Mouse (Mus musculus): Measurements from ENCODE around the gene Boll. TPM values are rescaled to one million over a fixed set of nuclear protein-coding genes. Genes with fewer than 3 reads are reported as not detected.
A peak's percentile ranks its signal among the peaks of the same experiment; 100 is the strongest.

Gene Boll
- polyA plus RNA-seq, 1 experiment from 2014 or later = 0.36 TPM

- Histone ChIP-seq H3K4me1 (ENCODE audit: insufficient read depth, low read length) (no peaks in the 10 kb centered on the region), H3K4me3 (ENCODE audit: low read length) (no peak overlapping the region), H3K27ac (ENCODE audit: low read length) (no peak overlapping the region), H3K9ac (replicated peaks; ENCODE audit: low read length) (no peak overlapping the region), H3K9me3 (ENCODE audit: low read length) (no peaks in the 10 kb centered on the region), H3K36me3 (ENCODE audit: insufficient read depth, low read length) (no peaks in the 10 kb centered on the region), H3K27me3 (ENCODE audit: insufficient read depth, low read length) (no peaks in the 10 kb centered on the region), H3K4me2 (replicated peaks; ENCODE audit: low read depth, low read length) (no peak overlapping the region)
- ATAC-seq (ENCODE audit: low FRiP score, low TSS enrichment) = no peak
- 31% methylated on average over 2 of the region's 2 CpGs for WGBS
Observed at GRCm38 (mm10) chr1:55264385-55264784, 98.9 kb downstream of the Boll start.

GRCm38 (mm10) chr1:55246374-55246773 is 116.9 kb downstream of the Boll start:
- 85% methylated on average over 2 of the region's 2 CpGs for WGBS
- no peak overlapping the region for H3K4me3 ChIP-seq (ENCODE audit: low read length)
- H3K27me3 ChIP-seq (ENCODE audit: insufficient read depth, low read length) = no peaks in the 10 kb centered on the region
- H3K4me2 ChIP-seq (replicated peaks; ENCODE audit: low read depth, low read length) = no peak overlapping the region
- H3K27ac ChIP-seq (ENCODE audit: low read length) = no peak overlapping the region
- H3K9me3 ChIP-seq (ENCODE audit: low read length) = no peaks in the 10 kb centered on the region
- H3K4me1 ChIP-seq (ENCODE audit: insufficient read depth, low read length) = 0 out of 2 replicates have a peak, but pooled peaks cover 7% of the 10 kb centered on the region
- H3K9ac ChIP-seq (replicated peaks; ENCODE audit: low read length) = no peak overlapping the region
- no peak for ATAC-seq (ENCODE audit: low FRiP score, low TSS enrichment)
- no peaks in the 10 kb centered on the region for H3K36me3 ChIP-seq (ENCODE audit: insufficient read depth, low read length)

GRCm38 (mm10) chr1:55239237-55239636 is 124.0 kb downstream of the Boll start:
- no peak for ATAC-seq (ENCODE audit: low FRiP score, low TSS enrichment)
- no peak overlapping the region for H3K9ac ChIP-seq (replicated peaks; ENCODE audit: low read length)
- H3K27me3 ChIP-seq (ENCODE audit: insufficient read depth, low read length) = no peaks in the 10 kb centered on the region
- peaks cover 31% of the 10 kb centered on the region for H3K4me1 ChIP-seq (ENCODE audit: insufficient read depth, low read length)
- H3K4me2 ChIP-seq (replicated peaks; ENCODE audit: low read depth, low read length) = peak overlapping the region; percentile 87
- H3K36me3 ChIP-seq (ENCODE audit: insufficient read depth, low read length) = no peaks in the 10 kb centered on the region
- WGBS = 0% methylated on average over 1 of the region's 1 CpGs
- H3K4me3 ChIP-seq (ENCODE audit: low read length) = peak overlapping the region; percentile 91
- H3K27ac ChIP-seq (ENCODE audit: low read length) = no peak overlapping the region
- no peaks in the 10 kb centered on the region for H3K9me3 ChIP-seq (ENCODE audit: low read length)

GRCm38 (mm10) chr1:55238496-55238895 is 124.8 kb downstream of the Boll start:
- WGBS = 33% methylated on average over 13 of the region's 13 CpGs
- Histone ChIP-seq H3K27ac (ENCODE audit: low read length) (no peak overlapping the region), H3K9ac (replicated peaks; ENCODE audit: low read length) (peak overlapping the region; percentile 76)

GRCm38 (mm10) chr1:55237643-55238161 is 125.6 kb downstream of the Boll start:
- H3K27ac ChIP-seq (ENCODE audit: low read length) = peak overlapping the region; percentile 72
- no peaks in the 10 kb centered on the region for H3K9me3 ChIP-seq (ENCODE audit: low read length)
- H3K4me3 ChIP-seq (ENCODE audit: low read length) = peak overlapping the region; percentile 91
- H3K4me2 ChIP-seq (replicated peaks; ENCODE audit: low read depth, low read length) = peak overlapping the region; percentile 87
- peak; percentile 62 for ATAC-seq (ENCODE audit: low FRiP score, low TSS enrichment)
- H3K4me1 ChIP-seq (ENCODE audit: insufficient read depth, low read length) = peaks cover 31% of the 10 kb centered on the region
- H3K9ac ChIP-seq (replicated peaks; ENCODE audit: low read length) = peak overlapping the region; percentile 76
- H3K27me3 ChIP-seq (ENCODE audit: insufficient read depth, low read length) = no peaks in the 10 kb centered on the region
- H3K36me3 ChIP-seq (ENCODE audit: insufficient read depth, low read length) = no peaks in the 10 kb centered on the region
- WGBS = 0% methylated on average over 23 of the region's 23 CpGs

More at GRCm38 (mm10) chr1:55238496-55238895, 124.8 kb downstream of the Boll start:
- Histone ChIP-seq H3K4me1 (ENCODE audit: insufficient read depth, low read length) (peaks cover 31% of the 10 kb centered on the region), H3K9me3 (ENCODE audit: low read length) (no peaks in the 10 kb centered on the region), H3K36me3 (ENCODE audit: insufficient read depth, low read length) (no peaks in the 10 kb centered on the region), H3K27me3 (ENCODE audit: insufficient read depth, low read length) (no peaks in the 10 kb centered on the region), H3K4me3 (ENCODE audit: low read length) (peak overlapping the region; percentile 91), H3K4me2 (replicated peaks; ENCODE audit: low read depth, low read length) (peak overlapping the region; percentile 87)
- ATAC-seq (ENCODE audit: low FRiP score, low TSS enrichment) = no peak

GRCm38 (mm10) chr1:55236890-55237642 is 126.2 kb downstream of the Boll start, which contains the start of gene Mars2:
Gene Mars2, plus strand, starts transcription at chr1:55237177.
- Histone ChIP-seq H3K36me3 (ENCODE audit: insufficient read depth, low read length) (no peaks in the 10 kb centered on the region), H3K4me3 (ENCODE audit: low read length) (peak within 1 kb of the TSS; percentile 91), H3K27me3 (ENCODE audit: insufficient read depth, low read length) (no peaks in the 10 kb centered on the region), H3K9ac (replicated peaks; ENCODE audit: low read length) (peak within 1 kb of the TSS; percentile 76), H3K4me2 (replicated peaks; ENCODE audit: low read depth, low read length) (peak within 1 kb of the TSS; percentile 87), H3K9me3 (ENCODE audit: low read length) (no peaks in the 10 kb centered on the region), H3K27ac (ENCODE audit: low read length) (peak within 1 kb of the TSS; percentile 72), H3K4me1 (ENCODE audit: insufficient read depth, low read length) (peaks cover 29% of the 10 kb centered on the region)
- under 1% methylated on average over 82 of the region's 82 CpGs for WGBS
- peak; percentile 99 for ATAC-seq (ENCODE audit: low FRiP score, low TSS enrichment)

- H3K27me3 ChIP-seq (ENCODE audit: insufficient read depth, low read length) = no peaks in the 10 kb centered on the region
- H3K4me3 ChIP-seq (ENCODE audit: low read length) = peak overlapping the region; percentile 91
- 0 out of 2 replicates have a peak, but pooled peaks have one; percentile 1 for ATAC-seq (ENCODE audit: low FRiP score, low TSS enrichment)
Observed at GRCm38 (mm10) chr1:55236487-55236886, 126.8 kb downstream of the Boll start.

GRCm38 (mm10) chr1:55234910-55235520 is 128.3 kb downstream of the Boll start:
- Histone ChIP-seq H3K27me3 (ENCODE audit: insufficient read depth, low read length) (no peaks in the 10 kb centered on the region), H3K4me2 (replicated peaks; ENCODE audit: low read depth, low read length) (no peak overlapping the region), H3K4me1 (ENCODE audit: insufficient read depth, low read length) (peaks cover 18% of the 10 kb centered on the region), H3K27ac (ENCODE audit: low read length) (no peak overlapping the region), H3K9ac (replicated peaks; ENCODE audit: low read length) (no peak overlapping the region), H3K36me3 (ENCODE audit: insufficient read depth, low read length) (no peaks in the 10 kb centered on the region), H3K9me3 (ENCODE audit: low read length) (no peaks in the 10 kb centered on the region), H3K4me3 (ENCODE audit: low read length) (no peak overlapping the region)
- 58% methylated on average over 16 of the region's 16 CpGs for WGBS
- no peak for ATAC-seq (ENCODE audit: low FRiP score, low TSS enrichment)

More at GRCm38 (mm10) chr1:55236487-55236886, 126.8 kb downstream of the Boll start:
- H3K4me1 ChIP-seq (ENCODE audit: insufficient read depth, low read length) = peaks cover 25% of the 10 kb centered on the region
- peak overlapping the region; percentile 87 for H3K4me2 ChIP-seq (replicated peaks; ENCODE audit: low read depth, low read length)
- H3K27ac ChIP-seq (ENCODE audit: low read length) = 0 out of 2 replicates have a peak overlapping the region, but pooled peaks have one; percentile 43
- no peaks in the 10 kb centered on the region for H3K36me3 ChIP-seq (ENCODE audit: insufficient read depth, low read length)
- H3K9me3 ChIP-seq (ENCODE audit: low read length) = no peaks in the 10 kb centered on the region
- H3K9ac ChIP-seq (replicated peaks; ENCODE audit: low read length) = peak overlapping the region; percentile 13
- 34% methylated on average over 5 of the region's 5 CpGs for WGBS

- no peaks in the 10 kb centered on the region for H3K9me3 ChIP-seq (ENCODE audit: low read length)
- no peak overlapping the region for H3K4me2 ChIP-seq (replicated peaks; ENCODE audit: low read depth, low read length)
- H3K27me3 ChIP-seq (ENCODE audit: insufficient read depth, low read length) = no peaks in the 10 kb centered on the region; the same call in 1 of the 2 replicates
- no peak for ATAC-seq (ENCODE audit: low FRiP score, low TSS enrichment)
- H3K27ac ChIP-seq (ENCODE audit: low read length) = no peak overlapping the region
- H3K36me3 ChIP-seq (ENCODE audit: insufficient read depth, low read length) = no peaks in the 10 kb centered on the region
- WGBS = 78% methylated on average over 8 of the region's 8 CpGs
- no peak overlapping the region for H3K9ac ChIP-seq (replicated peaks; ENCODE audit: low read length)
- H3K4me1 ChIP-seq (ENCODE audit: insufficient read depth, low read length) = no peaks in the 10 kb centered on the region
- H3K4me3 ChIP-seq (ENCODE audit: low read length) = no peak overlapping the region
Observed at GRCm38 (mm10) chr1:55228256-55228884, 134.9 kb downstream of the Boll start.
